Mouse (Mus musculus): ENCODE results near the gene H2-Q6. TPM values are rescaled to one million over a fixed set of nuclear protein-coding genes. Genes with fewer than 3 reads are reported as not detected.
"Not testable (repeated sequence)": the region's sequence is repeated elsewhere in the genome, so short reads cannot be mapped to it uniquely, and the experiment has no call there.

Gene H2-Q6
- total RNA-seq, 1 experiment from 2014 or later: 200 TPM

GRCm38 (mm10) chr17:35425474-35425873 is 824 bp downstream of the H2-Q6 start:
- ATAC-seq (replicated peaks in 1 of 2; ENCODE audit: insufficient read depth in 1 of 2, low FRiP score in 2 of 2, low TSS enrichment in 1 of 2, low read depth in 1 of 2, poor library complexity in 2 of 2, severe bottlenecking in 2 of 2): not testable (repeated sequence)

GRCm38 (mm10) chr17:35428883-35429282 is 4.2 kb downstream of the H2-Q6 start:
- not testable (repeated sequence) for ATAC-seq (replicated peaks in 1 of 2; ENCODE audit: insufficient read depth in 1 of 2, low FRiP score in 2 of 2, low TSS enrichment in 1 of 2, low read depth in 1 of 2, poor library complexity in 2 of 2, severe bottlenecking in 2 of 2)

GRCm38 (mm10) chr17:35430671-35431070 is 6.0 kb downstream of the H2-Q6 start:
- not testable (repeated sequence) for ATAC-seq (replicated peaks in 1 of 2; ENCODE audit: insufficient read depth in 1 of 2, low FRiP score in 2 of 2, low TSS enrichment in 1 of 2, low read depth in 1 of 2, poor library complexity in 2 of 2, severe bottlenecking in 2 of 2)

GRCm38 (mm10) chr17:35432167-35432566 is 7.5 kb downstream of the H2-Q6 start:
- ATAC-seq (replicated peaks in 1 of 2; ENCODE audit: insufficient read depth in 1 of 2, low FRiP score in 2 of 2, low TSS enrichment in 1 of 2, low read depth in 1 of 2, poor library complexity in 2 of 2, severe bottlenecking in 2 of 2): not testable (repeated sequence)

- ATAC-seq (replicated peaks in 1 of 2; ENCODE audit: insufficient read depth in 1 of 2, low FRiP score in 2 of 2, low TSS enrichment in 1 of 2, low read depth in 1 of 2, poor library complexity in 2 of 2, severe bottlenecking in 2 of 2): 0 out of 4 replicates have a peak, but pooled peaks of 1 of the 2 experiments have one; percentile 24
Measured at GRCm38 (mm10) chr17:35434836-35435235, 10.2 kb downstream of the H2-Q6 start.

GRCm38 (mm10) chr17:35435577-35435976 is 10.9 kb downstream of the H2-Q6 start:
- ATAC-seq (replicated peaks in 1 of 2; ENCODE audit: insufficient read depth in 1 of 2, low FRiP score in 2 of 2, low TSS enrichment in 1 of 2, low read depth in 1 of 2, poor library complexity in 2 of 2, severe bottlenecking in 2 of 2): not testable (repeated sequence)

GRCm38 (mm10) chr17:35437386-35437936 is 12.8 kb downstream of the H2-Q6 start:
- not testable (repeated sequence) for ATAC-seq (replicated peaks in 1 of 2; ENCODE audit: insufficient read depth in 1 of 2, low FRiP score in 2 of 2, low TSS enrichment in 1 of 2, low read depth in 1 of 2, poor library complexity in 2 of 2, severe bottlenecking in 2 of 2)

GRCm38 (mm10) chr17:35438395-35438794 is 13.7 kb downstream of the H2-Q6 start:
- not testable (repeated sequence) for ATAC-seq (replicated peaks in 1 of 2; ENCODE audit: insufficient read depth in 1 of 2, low FRiP score in 2 of 2, low TSS enrichment in 1 of 2, low read depth in 1 of 2, poor library complexity in 2 of 2, severe bottlenecking in 2 of 2)

- ATAC-seq (replicated peaks in 1 of 2; ENCODE audit: insufficient read depth in 1 of 2, low FRiP score in 2 of 2, low TSS enrichment in 1 of 2, low read depth in 1 of 2, poor library complexity in 2 of 2, severe bottlenecking in 2 of 2): peak; percentile 95 to 98
Measured at GRCm38 (mm10) chr17:35438885-35439284, 14.2 kb downstream of the H2-Q6 start, which contains the start of gene H2-Q7. TSS of gene H2-Q7 (plus strand) at chr17:35439155.

GRCm38 (mm10) chr17:35439295-35439747 is 14.7 kb downstream of the H2-Q6 start:
- not testable (repeated sequence) for ATAC-seq (replicated peaks in 1 of 2; ENCODE audit: insufficient read depth in 1 of 2, low FRiP score in 2 of 2, low TSS enrichment in 1 of 2, low read depth in 1 of 2, poor library complexity in 2 of 2, severe bottlenecking in 2 of 2)

- not testable (repeated sequence) for ATAC-seq (replicated peaks in 1 of 2; ENCODE audit: insufficient read depth in 1 of 2, low FRiP score in 2 of 2, low TSS enrichment in 1 of 2, low read depth in 1 of 2, poor library complexity in 2 of 2, severe bottlenecking in 2 of 2)
Measured at GRCm38 (mm10) chr17:35439925-35440645, 15.4 kb downstream of the H2-Q6 start.

GRCm38 (mm10) chr17:35442376-35442775 is 17.7 kb downstream of the H2-Q6 start:
- not testable (repeated sequence) for ATAC-seq (replicated peaks in 1 of 2; ENCODE audit: insufficient read depth in 1 of 2, low FRiP score in 2 of 2, low TSS enrichment in 1 of 2, low read depth in 1 of 2, poor library complexity in 2 of 2, severe bottlenecking in 2 of 2)

- not testable (repeated sequence) for ATAC-seq (replicated peaks in 1 of 2; ENCODE audit: insufficient read depth in 1 of 2, low FRiP score in 2 of 2, low TSS enrichment in 1 of 2, low read depth in 1 of 2, poor library complexity in 2 of 2, severe bottlenecking in 2 of 2)
Measured at GRCm38 (mm10) chr17:35444510-35444909, 19.9 kb downstream of the H2-Q6 start.

GRCm38 (mm10) chr17:35458247-35458646 is 33.6 kb downstream of the H2-Q6 start:
- ATAC-seq (replicated peaks in 1 of 2; ENCODE audit: insufficient read depth in 1 of 2, low FRiP score in 2 of 2, low TSS enrichment in 1 of 2, low read depth in 1 of 2, poor library complexity in 2 of 2, severe bottlenecking in 2 of 2): not testable (repeated sequence)

- peak; percentile 86 to 87 for ATAC-seq (replicated peaks in 1 of 2; ENCODE audit: insufficient read depth in 1 of 2, low FRiP score in 2 of 2, low TSS enrichment in 1 of 2, low read depth in 1 of 2, poor library complexity in 2 of 2, severe bottlenecking in 2 of 2)
Measured at GRCm38 (mm10) chr17:35460513-35461341, 36.1 kb downstream of the H2-Q6 start.

GRCm38 (mm10) chr17:35465651-35466050 is 41.0 kb downstream of the H2-Q6 start:
- ATAC-seq (replicated peaks in 1 of 2; ENCODE audit: insufficient read depth in 1 of 2, low FRiP score in 2 of 2, low TSS enrichment in 1 of 2, low read depth in 1 of 2, poor library complexity in 2 of 2, severe bottlenecking in 2 of 2): 0 out of 4 replicates have a peak, but pooled peaks of 1 of the 2 experiments have one; percentile 47

GRCm38 (mm10) chr17:35468936-35469335 is 44.3 kb downstream of the H2-Q6 start:
- ATAC-seq (replicated peaks in 1 of 2; ENCODE audit: insufficient read depth in 1 of 2, low FRiP score in 2 of 2, low TSS enrichment in 1 of 2, low read depth in 1 of 2, poor library complexity in 2 of 2, severe bottlenecking in 2 of 2): not testable (repeated sequence)

Data from hematopoietic stem cell, adult 5-6 weeks (primary cell).